Mouse (Mus musculus): ENCODE data around the gene Kif13a.
A peak's percentile ranks its signal among the peaks of the same experiment; 100 is the strongest.

Kif13a gene

GRCm38 (mm10) chr13:46833586-46833985, 96.1 kb downstream of the Kif13a start:
- no peak for DNase-seq

GRCm38 (mm10) chr13:46832956-46833355, 96.7 kb downstream of the Kif13a start:
- peak; percentile 14 for DNase-seq

- no peak for DNase-seq
These were observed 106.4 kb downstream of the Kif13a start for GRCm38 (mm10) chr13:46823271-46823670.

GRCm38 (mm10) chr13:46822200-46822599, 107.5 kb downstream of the Kif13a start:
- no peak for DNase-seq

- DNase-seq = no peak
These were observed 109.9 kb downstream of the Kif13a start for GRCm38 (mm10) chr13:46819729-46820223.

GRCm38 (mm10) chr13:46819202-46819728, 110.4 kb downstream of the Kif13a start:
- no peak for DNase-seq

GRCm38 (mm10) chr13:46818374-46818773, 111.3 kb downstream of the Kif13a start:
- DNase-seq = peak; percentile 84

- no peak for DNase-seq
These were observed 117.0 kb downstream of the Kif13a start for GRCm38 (mm10) chr13:46812648-46813184.

GRCm38 (mm10) chr13:46811696-46812095, 118.0 kb downstream of the Kif13a start:
- DNase-seq = no peak

- DNase-seq = no peak
These were observed 119.1 kb downstream of the Kif13a start for GRCm38 (mm10) chr13:46810613-46811012.

GRCm38 (mm10) chr13:46810098-46810497, 119.6 kb downstream of the Kif13a start:
- DNase-seq = peak; percentile 37

GRCm38 (mm10) chr13:46807901-46808300, 121.8 kb downstream of the Kif13a start:
- DNase-seq = no peak

- DNase-seq = no peak
These were observed 128.5 kb downstream of the Kif13a start for GRCm38 (mm10) chr13:46801196-46801595.

GRCm38 (mm10) chr13:46798156-46798555, 131.5 kb downstream of the Kif13a start:
- DNase-seq = peak; percentile 57

- no peak for DNase-seq
These were observed 133.3 kb downstream of the Kif13a start for GRCm38 (mm10) chr13:46796381-46796780.

GRCm38 (mm10) chr13:46793824-46794223, 135.8 kb downstream of the Kif13a start:
- no peak for DNase-seq

- peak; percentile 86 for DNase-seq
These were observed 141.2 kb downstream of the Kif13a start for GRCm38 (mm10) chr13:46788452-46788851.

GRCm38 (mm10) chr13:46786836-46787235, 142.8 kb downstream of the Kif13a start:
- DNase-seq = no peak

- no peak for DNase-seq
These were observed 143.6 kb downstream of the Kif13a start for GRCm38 (mm10) chr13:46786064-46786561.

- DNase-seq = no peak
These were observed 149.3 kb downstream of the Kif13a start for GRCm38 (mm10) chr13:46780379-46780778.

GRCm38 (mm10) chr13:46779831-46780230, 149.8 kb downstream of the Kif13a start:
- no peak for DNase-seq

GRCm38 (mm10) chr13:46777461-46777860, 152.2 kb downstream of the Kif13a start:
- no peak for DNase-seq

GRCm38 (mm10) chr13:46776636-46777305, 152.9 kb downstream of the Kif13a start:
- DNase-seq = peak; percentile 44

- DNase-seq = no peak
These were observed 154.7 kb downstream of the Kif13a start for GRCm38 (mm10) chr13:46774998-46775397.

Measured in kidney, adult 9 months (tissue).